16 mouse cellular contexts compared by ENCODE assay signal in the genomic region with DNA sequence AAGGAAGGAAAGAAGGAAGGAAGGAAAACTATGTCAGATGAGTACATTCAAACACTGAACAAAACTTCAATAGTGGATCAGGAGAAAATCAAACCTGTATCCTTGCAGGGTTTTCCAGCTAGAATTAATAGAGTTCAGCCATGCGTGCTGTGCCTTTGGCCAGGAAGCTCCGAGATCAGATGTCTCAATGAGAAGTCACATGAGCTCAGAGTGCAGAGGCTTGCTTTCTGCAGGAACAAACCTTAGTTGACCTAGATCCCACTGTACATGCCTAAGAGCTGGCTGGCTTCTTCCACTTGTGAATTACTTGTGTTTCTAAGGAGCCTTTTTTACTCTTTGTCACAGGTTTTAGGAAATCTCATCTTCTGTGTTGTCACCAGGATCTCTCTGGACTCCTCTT.
DNase-seq lines count a peak whose midpoint lies in the region; ATAC-seq and TF ChIP-seq lines count a peak whose summit lies in the region.
"Had no signal": no experiment of that assay in that cellular context is flagged by ENCODE, and none has a peak within 500 bp of the region (broad histone marks: within the 10 kb centered on the region; RNA-seq: fewer than 3 reads in every experiment).

No protein-coding gene starts in this region.

- peak overlapping the region; percentile 28; the same call in 1 of the 2 replicates for H3K27ac ChIP-seq in layer of hippocampus, adult 2 months
- H3K27ac ChIP-seq in kidney, embryonic 14.5 days (ENCODE audit: low read depth, low read length): no peak overlapping the region
- H3K27ac ChIP-seq: liver, embryonic 13.5 days; lung, embryonic 15.5 days had no signal

- H3K4me3 ChIP-seq in layer of hippocampus, adult 2 months: peak overlapping the region; percentile 23; the same call in 1 of the 2 replicates
- no peak overlapping the region for H3K4me3 ChIP-seq in kidney, embryonic 14.5 days (ENCODE audit: low read length)
- H3K4me3 ChIP-seq: heart, embryonic 12.5 days; liver, embryonic 13.5 days; lung, embryonic 15.5 days had no signal

- intact Hi-C loops in heart, postnatal 14 days (cut with DNase I): loop anchor here (5.0 to 10.0 kb wide), 2 partner anchors 527 to 625 kb away; no protein-coding TSS in a partner anchor

- WGBS in kidney, embryonic 14.5 days: 50% methylated on average over 2 of the region's 2 CpGs

- H3K4me1 ChIP-seq in kidney, embryonic 14.5 days (ENCODE audit: control insufficient read depth, insufficient read depth, low read length): 0 out of 2 replicates have a peak, but pooled peaks cover 4% of the 10 kb centered on the region
- H3K4me1 ChIP-seq: heart, embryonic 12.5 days; liver, embryonic 13.5 days; lung, embryonic 15.5 days had no signal

- H3K4me2 ChIP-seq in kidney, embryonic 14.5 days (replicated peaks; ENCODE audit: low read depth, low read length): no peak overlapping the region
- H3K4me2 ChIP-seq: heart, embryonic 12.5 days; liver, embryonic 13.5 days; lung, embryonic 15.5 days had no signal

- ATAC-seq in kidney, embryonic 14.5 days (ENCODE audit: low FRiP score, low TSS enrichment): peak; percentile 57; the same call in 1 of the 2 replicates
- ATAC-seq: hindbrain, embryonic 16.5 days had no signal

- no peak for TF ChIP-seq CTCF in layer of hippocampus, adult 2 months (conservative IDR thresholded peaks at IDR 0.05)

- no peak overlapping the region for H3K9ac ChIP-seq in kidney, embryonic 14.5 days (ENCODE audit: low read depth, low read length)
- H3K9ac ChIP-seq: heart, embryonic 12.5 days; liver, embryonic 13.5 days; lung, embryonic 15.5 days had no signal

- peak; percentile 8 for DNase-seq in cerebellum, adult 11-12 months
- no peak for DNase-seq in cerebellum, postnatal 4 days (ENCODE audit: low spot score in 2 of 2)
- no peak for DNase-seq in layer of hippocampus, adult 2 months (ENCODE audit: low spot score in 2 of 2)
- no peak for DNase-seq in layer of hippocampus, adult 9-11 months
- DNase-seq in retina, embryonic 14.5 days (ENCODE audit: low spot score): peak; percentile 27
- no peak for DNase-seq in spleen, adult 12 weeks (ENCODE audit: low spot score)
- DNase-seq in heart, postnatal 14 days: no peak
- DNase-seq: adrenal gland, adult 2 months; heart, postnatal 36 days; liver, embryonic 13.5 days; midbrain, embryonic 14.5 days; right cerebral cortex, adult 18-20 months had no signal

- H3K36me3 ChIP-seq in kidney, embryonic 14.5 days (ENCODE audit: control insufficient read depth, insufficient read depth, low read length): no peaks in the 10 kb centered on the region
- H3K36me3 ChIP-seq: heart, embryonic 12.5 days; liver, embryonic 13.5 days; lung, embryonic 15.5 days had no signal

- no peaks in the 10 kb centered on the region for H3K27me3 ChIP-seq in kidney, embryonic 14.5 days (ENCODE audit: control insufficient read depth, insufficient read depth, low read length)
- H3K27me3 ChIP-seq: heart, embryonic 12.5 days; liver, embryonic 13.5 days; lung, embryonic 15.5 days had no signal

- H3K9me3 ChIP-seq in kidney, embryonic 14.5 days (ENCODE audit: control insufficient read depth, low read length): no peaks in the 10 kb centered on the region
- H3K9me3 ChIP-seq: heart, embryonic 12.5 days; liver, embryonic 13.5 days; lung, embryonic 15.5 days had no signal

Comparison
In these comparisons a context has a peak if more than half of its experiments do, and no peak if none do; other contexts are left out.
1. DNase-seq: peak in cerebellum, adult 11-12 months (single experiment) and retina, embryonic 14.5 days (single experiment); none in cerebellum, postnatal 4 days (0 of 2), layer of hippocampus, adult 2 months (0 of 2), layer of hippocampus, adult 9-11 months (single experiment), spleen, adult 12 weeks (single experiment) and heart, postnatal 14 days (0 of 2).